Mouse (Mus musculus) forebrain, embryonic 11.5 days (tissue): ENCODE measurements around the gene Zscan2. TPM values are rescaled to one million over a fixed set of nuclear protein-coding genes. Genes with fewer than 3 reads are reported as not detected.
"Not testable (repeated sequence)": the region's sequence is repeated elsewhere in the genome, so short reads cannot be mapped to it uniquely, and the experiment has no call there.

Experiments
- ATAC-seq: fragments of 200-750 bp; cut with Nextera tagmentation; replicated peaks from 2 replicates; pipeline ENCODE4 v1.8.0; 2017; ENCODE audit warnings: moderate TSS enrichment; ENCODE audit not compliant: low FRiP score
- DNase-seq: peaks from one replicate; pipeline ENCODE4 v3.0.0-alpha.2; 2017; ENCODE audit warnings: low spot score
- H3K27ac ChIP-seq: fragments of 300-500 bp; sonication (generic); 2 replicates; pipeline ENCODE4 v1.5.1; 2014; ENCODE audit warnings: low read depth, low read length
- H3K27me3 ChIP-seq: fragments of 300-500 bp; sonication (generic); 2 replicates; pipeline ENCODE4 v1.6.1; 2014; ENCODE audit warnings: mild to moderate bottlenecking, low read length, mixed read lengths; ENCODE audit not compliant: control insufficient read depth, insufficient read depth
- H3K36me3 ChIP-seq: fragments of 300-500 bp; sonication (generic); 2 replicates; pipeline ENCODE4 v1.6.1; 2014; ENCODE audit warnings: mild to moderate bottlenecking, low read length, moderate library complexity, mixed read lengths; ENCODE audit not compliant: control insufficient read depth, insufficient read depth
- H3K4me1 ChIP-seq: fragments of 300-500 bp; sonication (generic); replicated peaks from 2 replicates; pipeline ENCODE4 v1.6.1; 2014; ENCODE audit warnings: low read length, mixed read lengths; ENCODE audit not compliant: control insufficient read depth, insufficient read depth
- H3K4me2 ChIP-seq: fragments of 300-500 bp; sonication (generic); 2 replicates; pipeline ENCODE4 v1.6.1; 2014; ENCODE audit warnings: low read depth, mild to moderate bottlenecking, low read length, moderate library complexity, mixed read lengths; ENCODE audit not compliant: severe bottlenecking
- H3K4me3 ChIP-seq: fragments of 300-500 bp; sonication (generic); 2 replicates; pipeline ENCODE4 v1.5.1; 2014; ENCODE audit warnings: low read depth, low read length
- H3K9ac ChIP-seq: fragments of 300-500 bp; sonication (generic); 2 replicates; pipeline ENCODE4 v1.6.1; 2014; ENCODE audit warnings: low read length
- H3K9me3 ChIP-seq: fragments of 300-500 bp; sonication (generic); 2 replicates; pipeline ENCODE4 v1.6.1; 2016; ENCODE audit warnings: low read length, mixed read lengths; ENCODE audit not compliant: control insufficient read depth
- WGBS: fragments of 180-500 bp; shearing (Covaris S2); extraction: QIAGEN DNeasy Blood & Tissue Kit; methylation state at CpG from one replicate; pipeline ENCODE4 v1.1.7; 2014; 5-methylcytosine and 5-hydroxymethylcytosine counted together
- polyA plus RNA-seq: library from polyadenylated mRNA; unstranded; fragments of >200 nt; fragmentation: Nextera tagmentation; extraction: Ambion mirVana; gene quantifications from 2 replicates; pipeline ENCODE4 v1.2.1, GENCODE M21; 2014

Zscan2 gene
- polyA plus RNA-seq, 1 experiment from 2014 or later = 3.8 TPM

DNA sequence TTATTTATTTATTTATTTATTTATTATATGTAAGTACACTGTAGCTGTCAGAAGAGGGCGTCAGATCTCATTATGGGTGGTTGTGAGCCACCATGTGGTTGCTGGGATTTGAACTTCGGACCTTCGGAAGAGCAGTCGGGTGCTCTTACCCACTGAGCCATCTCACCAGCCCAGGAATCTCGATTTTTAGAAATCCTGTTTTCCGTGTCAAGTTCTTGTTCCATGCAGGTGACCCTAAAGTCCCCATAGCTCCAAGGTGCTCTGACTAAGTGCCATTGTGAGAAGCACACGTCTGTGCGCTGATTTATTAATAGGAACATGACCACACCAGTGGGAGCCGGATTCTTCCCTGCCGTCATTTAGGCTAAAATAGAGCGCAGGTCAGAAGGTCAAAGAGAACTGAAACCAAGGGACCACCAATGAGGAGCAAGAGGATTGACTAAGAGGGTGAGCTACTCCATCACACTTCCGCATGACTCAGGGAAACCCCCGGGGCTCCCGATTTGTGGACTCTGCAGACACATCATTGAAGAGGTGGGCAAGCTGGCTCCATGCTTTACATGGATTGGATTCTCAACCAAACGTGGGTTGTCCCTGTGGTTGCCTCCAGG is 30.4 kb upstream of the Zscan2 start:
- no peaks in the 10 kb centered on the region for H3K36me3 ChIP-seq
- H3K4me1 ChIP-seq = no peaks in the 10 kb centered on the region
- H3K27me3 ChIP-seq = no peaks in the 10 kb centered on the region
- H3K27ac ChIP-seq = no peak overlapping the region
- 88% methylated on average over 15 of the region's 15 CpGs for WGBS
- H3K4me2 ChIP-seq = no peak overlapping the region
- no peak for DNase-seq
- no peak overlapping the region for H3K4me3 ChIP-seq
- H3K9ac ChIP-seq = no peak overlapping the region
- no peaks in the 10 kb centered on the region for H3K9me3 ChIP-seq
- ATAC-seq = no peak

DNA sequence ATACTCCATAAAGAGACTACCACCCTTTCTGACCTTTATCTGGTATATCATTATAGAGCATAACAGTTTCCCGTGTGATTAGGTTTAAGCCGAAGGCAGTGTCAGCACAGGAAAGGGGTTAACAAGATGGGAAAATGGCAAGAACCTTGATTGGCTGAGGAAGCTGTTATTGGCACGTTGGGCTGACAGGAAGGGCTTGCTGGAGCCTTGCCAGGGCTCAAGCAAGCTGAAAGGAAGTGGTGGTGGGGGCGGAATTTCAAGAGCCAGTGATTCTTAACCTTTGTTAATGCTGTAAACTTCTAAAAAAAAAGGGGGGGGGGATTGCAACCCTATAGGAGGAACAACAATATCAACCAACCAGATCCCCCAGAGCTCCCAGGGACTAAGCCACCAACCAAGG is 28.5 kb upstream of the Zscan2 start:
- H3K4me3 ChIP-seq = no peak overlapping the region
- DNase-seq (no peak), ATAC-seq (no peak)
- 66% methylated on average over 4 of the region's 4 CpGs for WGBS
- no peak overlapping the region for H3K4me2 ChIP-seq
- H3K9ac ChIP-seq = no peak overlapping the region
- no peak overlapping the region for H3K27ac ChIP-seq
- no peaks in the 10 kb centered on the region for H3K36me3 ChIP-seq
- H3K27me3 ChIP-seq = no peaks in the 10 kb centered on the region
- no peaks in the 10 kb centered on the region for H3K9me3 ChIP-seq
- no peaks in the 10 kb centered on the region for H3K4me1 ChIP-seq

DNA sequence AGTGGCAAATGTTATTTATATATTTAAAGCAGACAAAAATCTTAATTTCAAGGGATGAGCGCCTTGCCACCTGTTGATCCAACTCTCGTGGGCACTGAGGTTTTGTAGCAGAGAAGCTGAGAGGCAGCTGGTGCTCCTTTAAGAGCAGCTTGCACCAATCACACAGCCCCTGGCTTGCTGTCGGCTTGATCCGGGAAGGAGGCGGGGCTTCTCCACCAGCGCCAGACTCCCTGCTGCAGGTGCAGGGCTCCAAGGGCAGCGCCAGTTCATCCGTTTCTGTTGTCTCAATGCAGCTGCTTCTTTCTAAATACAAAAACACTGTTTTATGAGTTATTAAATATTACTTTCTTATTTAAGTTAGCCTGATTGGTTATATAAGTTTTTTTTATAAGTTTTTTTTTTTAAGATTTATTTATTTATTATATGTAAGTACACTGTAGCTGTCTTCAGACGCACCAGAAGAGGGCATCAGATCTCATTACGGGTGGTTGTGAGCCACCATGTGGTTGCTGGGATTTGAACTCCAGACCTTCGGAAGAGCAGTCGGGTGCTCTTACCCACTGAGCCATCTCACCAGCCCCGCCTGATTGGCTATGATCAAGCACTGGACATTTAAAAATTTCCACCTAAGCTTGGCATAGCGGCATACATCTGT is 27.6 kb upstream of the Zscan2 start:
- DNase-seq (peak; percentile 85), ATAC-seq (peak; percentile 91)
- not testable (repeated sequence) for H3K4me2 ChIP-seq, H3K27ac ChIP-seq, H3K9ac ChIP-seq, H3K4me3 ChIP-seq, H3K27me3 ChIP-seq, H3K4me1 ChIP-seq, H3K36me3 ChIP-seq, H3K9me3 ChIP-seq
- 19% methylated on average over 13 of the region's 14 CpGs for WGBS

DNA sequence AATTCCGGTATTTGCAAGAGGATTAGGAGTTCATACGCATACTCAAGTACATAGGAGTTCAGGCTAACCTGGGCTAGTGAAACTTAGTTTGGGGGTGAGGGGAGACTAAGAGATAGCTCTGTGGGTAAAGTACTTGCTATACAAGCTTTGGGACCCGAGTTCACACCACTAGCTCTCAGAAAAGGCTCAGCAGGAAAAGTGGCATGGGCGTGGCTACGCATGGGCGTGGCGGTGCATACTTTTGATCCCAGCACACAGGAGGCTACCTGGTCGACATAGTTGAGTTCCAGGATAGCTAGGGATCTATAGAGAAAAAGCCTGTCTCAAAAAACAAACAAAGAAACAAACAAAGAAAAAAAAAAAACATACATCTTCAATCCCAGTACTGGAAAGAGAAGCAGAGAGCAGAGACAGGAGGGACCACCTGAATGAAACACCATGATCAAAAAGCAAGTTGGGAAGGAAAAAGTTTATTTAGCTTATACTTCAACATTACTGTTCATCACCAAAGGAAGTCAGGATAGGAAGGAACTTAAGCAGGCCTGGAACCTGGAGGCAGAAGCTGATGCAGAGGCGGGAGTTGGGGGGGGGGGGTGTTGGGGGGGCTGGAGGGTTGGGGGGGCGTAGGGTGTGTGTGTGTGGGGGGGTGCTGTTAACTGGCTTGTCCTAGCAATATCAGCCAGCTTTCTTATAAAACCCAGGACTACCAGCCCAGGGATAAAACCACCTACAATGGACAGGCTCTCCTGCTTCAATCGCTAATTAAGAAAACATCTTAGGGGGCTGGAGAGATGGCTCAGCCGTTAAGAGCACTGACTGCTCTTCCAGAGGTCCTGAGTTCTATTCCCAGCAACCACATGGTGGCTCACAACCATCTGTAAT is 26.8 kb upstream of the Zscan2 start:
- no peak for ATAC-seq
- Histone ChIP-seq H3K4me3 (no peak overlapping the region), H3K4me2 (no peak overlapping the region), H3K36me3 (no peaks in the 10 kb centered on the region), H3K9me3 (no peaks in the 10 kb centered on the region), H3K4me1 (no peaks in the 10 kb centered on the region), H3K9ac (no peak overlapping the region), H3K27me3 (no peaks in the 10 kb centered on the region), H3K27ac (no peak overlapping the region)
- WGBS = 49% methylated on average over 12 of the region's 12 CpGs
- DNase-seq = no peak

DNA sequence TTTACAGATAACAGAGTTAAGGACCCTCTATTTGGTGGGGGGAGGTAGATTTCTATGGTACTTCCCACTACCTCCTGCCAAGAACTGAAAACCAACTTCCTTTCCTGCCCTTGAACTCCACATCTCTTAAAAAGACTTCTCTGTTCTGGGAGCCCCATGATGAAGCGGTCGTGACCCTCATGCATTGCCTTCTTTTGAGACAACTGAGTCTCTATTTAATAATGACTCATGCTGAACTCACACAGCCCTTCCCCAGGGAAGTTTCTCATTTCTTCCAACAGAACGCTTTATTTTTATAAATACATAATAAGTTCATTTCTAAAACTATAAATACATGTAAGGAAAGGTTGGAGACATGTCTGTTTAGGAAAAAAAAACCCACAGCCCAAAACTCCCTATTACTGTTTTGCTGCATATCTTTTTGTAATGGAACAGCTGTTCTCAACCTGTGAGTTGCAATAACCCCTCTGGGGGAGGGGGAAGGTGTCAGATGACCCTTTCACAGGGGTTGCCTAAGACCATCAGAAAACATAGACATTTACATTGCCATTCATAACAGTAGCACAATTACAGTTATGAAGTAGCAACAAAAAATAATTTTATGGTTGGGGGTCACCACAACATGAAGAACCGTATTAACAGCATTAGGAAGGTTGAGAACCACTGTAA is 24.6 kb upstream of the Zscan2 start:
- no peak overlapping the region for H3K4me3 ChIP-seq
- no peak for DNase-seq
- no peak overlapping the region for H3K4me2 ChIP-seq
- no peaks in the 10 kb centered on the region for H3K36me3 ChIP-seq
- WGBS = 83% methylated on average over 4 of the region's 4 CpGs
- H3K4me1 ChIP-seq = no peaks in the 10 kb centered on the region
- H3K27ac ChIP-seq = no peak overlapping the region
- no peak for ATAC-seq
- H3K9ac ChIP-seq = no peak overlapping the region
- H3K27me3 ChIP-seq = no peaks in the 10 kb centered on the region
- no peaks in the 10 kb centered on the region for H3K9me3 ChIP-seq

DNA sequence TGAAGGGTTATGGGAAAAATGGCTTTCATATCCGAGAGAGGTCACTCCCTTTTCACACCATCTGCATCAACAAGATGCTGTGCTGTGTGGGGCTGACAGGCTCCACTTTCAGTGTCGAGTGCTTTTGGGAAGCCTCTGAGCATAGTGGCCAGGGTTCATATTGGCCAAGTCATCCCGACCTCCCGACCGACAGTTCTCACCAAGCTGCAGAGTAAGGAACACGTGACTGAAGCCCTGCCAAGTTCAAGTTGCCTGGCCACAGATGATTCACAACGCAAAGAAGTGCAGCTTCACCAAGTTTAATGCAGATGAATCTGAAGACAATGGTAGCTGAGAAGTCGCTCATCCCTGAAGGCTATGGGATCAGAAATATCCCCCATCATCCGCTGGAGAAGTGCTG is 23.0 kb upstream of the Zscan2 start:
- no peak for ATAC-seq

DNA sequence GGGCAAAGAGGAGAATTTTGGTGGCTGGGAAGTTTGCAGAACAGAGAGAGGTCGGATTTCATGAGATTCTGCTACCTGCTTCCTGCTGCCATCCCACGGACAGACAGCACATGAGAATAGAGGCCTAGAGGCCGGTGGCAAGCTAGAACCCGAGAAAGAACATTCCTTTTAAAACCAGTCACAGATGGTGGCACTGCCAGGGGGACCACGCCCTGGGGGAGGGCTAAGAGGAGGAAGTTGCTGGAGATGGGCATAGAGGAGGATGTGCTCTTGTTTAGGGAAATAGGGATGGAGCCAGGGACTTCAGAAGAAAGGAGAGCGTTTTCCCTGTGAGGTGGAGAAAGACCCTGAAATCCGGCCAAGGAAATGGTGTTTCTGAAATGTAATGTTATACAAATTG is 22.5 kb upstream of the Zscan2 start:
- Histone ChIP-seq H3K27ac (no peak overlapping the region), H3K9ac (no peak overlapping the region), H3K4me2 (no peak overlapping the region), H3K4me3 (no peak overlapping the region), H3K36me3 (no peaks in the 10 kb centered on the region), H3K4me1 (no peaks in the 10 kb centered on the region), H3K27me3 (no peaks in the 10 kb centered on the region), H3K9me3 (no peaks in the 10 kb centered on the region)
- no peak for ATAC-seq
- WGBS = 43% methylated on average over 7 of the region's 7 CpGs
- DNase-seq = no peak

More for the DNA sequence above, 23.0 kb upstream of the Zscan2 start:
- Histone ChIP-seq H3K4me1 (no peaks in the 10 kb centered on the region), H3K9ac (no peak overlapping the region), H3K36me3 (no peaks in the 10 kb centered on the region), H3K27ac (no peak overlapping the region), H3K9me3 (no peaks in the 10 kb centered on the region), H3K27me3 (no peaks in the 10 kb centered on the region), H3K4me2 (no peak overlapping the region), H3K4me3 (no peak overlapping the region)
- 57% methylated on average over 9 of the region's 9 CpGs for WGBS
- DNase-seq = no peak

DNA sequence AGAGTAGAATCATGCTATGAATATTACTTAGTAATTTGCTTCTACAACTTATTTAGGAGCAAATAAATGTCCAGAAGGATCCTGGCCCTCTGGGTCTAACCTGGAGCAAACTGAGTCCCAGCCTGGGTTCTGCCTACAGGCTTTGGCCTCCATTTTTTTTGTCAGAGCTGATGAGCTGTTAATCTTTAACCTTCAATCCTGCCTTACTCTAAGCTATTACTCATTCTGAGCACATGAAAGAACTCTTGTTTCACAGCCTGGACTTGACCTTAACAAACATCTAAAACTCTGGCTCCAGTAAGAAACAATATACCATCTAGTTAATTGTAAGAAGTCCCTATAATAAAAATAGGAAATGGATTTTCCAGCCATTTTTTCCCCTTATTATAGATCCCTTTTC is 21.0 kb upstream of the Zscan2 start:
- ATAC-seq (no peak), DNase-seq (no peak)
- Histone ChIP-seq H3K27me3 (no peaks in the 10 kb centered on the region), H3K4me1 (no peaks in the 10 kb centered on the region), H3K9ac (no peak overlapping the region), H3K4me2 (no peak overlapping the region), H3K27ac (no peak overlapping the region), H3K4me3 (no peak overlapping the region), H3K36me3 (no peaks in the 10 kb centered on the region), H3K9me3 (no peaks in the 10 kb centered on the region)
